Comparison of ENCODE assay signal across 19 mouse cellular contexts in genomic region chr5:144295357-144295756, GRCm38 (mm10). TPM values are rescaled to one million over a fixed set of nuclear protein-coding genes. Genes with fewer than 3 reads are reported as not detected.
DNase-seq lines count a peak whose midpoint lies in the region; ATAC-seq and TF ChIP-seq lines count a peak whose summit lies in the region.
"Had no signal": no experiment of that assay in that cellular context is flagged by ENCODE, and none has a peak within 500 bp of the region (broad histone marks: within the 10 kb centered on the region; RNA-seq: fewer than 3 reads in every experiment).

No protein-coding gene starts in this region.

- no peak for ATAC-seq in heart, postnatal 0 days (ENCODE audit: insufficient read depth, low read depth)
- no peak for ATAC-seq in lung, postnatal 0 days
- ATAC-seq: forebrain, embryonic 13.5 days; forebrain, postnatal 0 days had no signal

- no peaks in the 10 kb centered on the region for H3K36me3 ChIP-seq in heart, postnatal 0 days (replicated peaks; ENCODE audit: control insufficient read depth, insufficient read depth, low read length)
- H3K36me3 ChIP-seq in lung, postnatal 0 days (ENCODE audit: insufficient read depth, low read length), result no peaks in the 10 kb centered on the region
- no peaks in the 10 kb centered on the region for H3K36me3 ChIP-seq in myocyte (ENCODE audit: control insufficient read depth, insufficient read depth)
- H3K36me3 ChIP-seq: embryonic facial prominence, embryonic 13.5 days; heart, embryonic 12.5 days; hindbrain, embryonic 15.5 days had no signal

- peaks cover 15% of the 10 kb centered on the region; the same call in 1 of the 2 replicates for H3K4me1 ChIP-seq in heart, postnatal 0 days (ENCODE audit: control insufficient read depth, insufficient read depth)
- peaks cover under 1% of the 10 kb centered on the region; the same call in 1 of the 2 replicates for H3K4me1 ChIP-seq in lung, postnatal 0 days (ENCODE audit: insufficient read depth, low read depth, low read length)
- H3K4me1 ChIP-seq in lung, adult 2 months (ENCODE audit: control insufficient read depth, insufficient read depth, low read length), result peaks cover 4% of the 10 kb centered on the region; the same call in 1 of the 2 replicates
- H3K4me1 ChIP-seq: forebrain, embryonic 13.5 days; hindbrain, embryonic 15.5 days had no signal

- no peak overlapping the region for H3K9ac ChIP-seq in heart, postnatal 0 days (replicated peaks; ENCODE audit: low read depth, low read length)
- no peak overlapping the region for H3K9ac ChIP-seq in lung, postnatal 0 days (replicated peaks; ENCODE audit: low read depth)
- H3K9ac ChIP-seq: embryonic facial prominence, embryonic 13.5 days; forebrain, embryonic 13.5 days; forebrain, postnatal 0 days; heart, embryonic 12.5 days; hindbrain, embryonic 15.5 days had no signal

- no peak for TF ChIP-seq POLR2A in lung, adult 2 months (IDR thresholded peaks at IDR 0.05; ENCODE audit: borderline replicate concordance, extremely low read depth, low read depth, low read length)
- TF ChIP-seq POLR2A in myocyte (IDR thresholded peaks at IDR 0.05; ENCODE audit: insufficient read length, low read depth), result no peak

- 83% methylated on average over 1 of the region's 1 CpGs for WGBS in heart, postnatal 0 days
- 62% methylated on average over 1 of the region's 1 CpGs for WGBS in lung, postnatal 0 days
- WGBS in lung, adult 2 months, result 88% methylated on average over 1 of the region's 1 CpGs

- no peak overlapping the region for H3ac ChIP-seq in myocyte (ENCODE audit: control insufficient read depth, insufficient read length)

- TF ChIP-seq CTCF in heart, postnatal 0 days (IDR thresholded peaks at IDR 0.05; ENCODE audit: low read depth), result no peak
- no peak for TF ChIP-seq CTCF in lung, postnatal 0 days (IDR thresholded peaks at IDR 0.05)
- TF ChIP-seq CTCF in lung, adult 2 months (IDR thresholded peaks at IDR 0.05; ENCODE audit: insufficient read depth, low read length), result no peak

- H3K4me2 ChIP-seq in heart, postnatal 0 days (ENCODE audit: low read depth, low read length), result no peak overlapping the region
- H3K4me2 ChIP-seq in lung, postnatal 0 days (replicated peaks; ENCODE audit: low read depth, low read length), result no peak overlapping the region
- H3K4me2 ChIP-seq in myocyte (ENCODE audit: low read depth), result peak overlapping the region; percentile 61
- H3K4me2 ChIP-seq: embryonic facial prominence, embryonic 13.5 days; forebrain, embryonic 13.5 days; heart, embryonic 12.5 days; hindbrain, embryonic 15.5 days had no signal

- H3K4me3 ChIP-seq in heart, postnatal 0 days (ENCODE audit: low read depth, low read length), result no peak overlapping the region
- H3K4me3 ChIP-seq in lung, postnatal 0 days (ENCODE audit: low read depth, low read length), result no peak overlapping the region
- H3K4me3 ChIP-seq in lung, adult 2 months (replicated peaks; ENCODE audit: extremely low read depth, low read depth, low read length), result no peak overlapping the region
- no peak overlapping the region for H3K4me3 ChIP-seq in myocyte
- H3K4me3 ChIP-seq: embryonic facial prominence, embryonic 13.5 days; forebrain, embryonic 13.5 days; heart, embryonic 12.5 days; hindbrain, embryonic 15.5 days had no signal

- TF ChIP-seq EP300 in heart, postnatal 0 days (IDR thresholded peaks at IDR 0.05; ENCODE audit: low read depth), result no peak
- TF ChIP-seq EP300 in lung, postnatal 0 days (IDR thresholded peaks at IDR 0.05), result no peak

- no peaks in the 10 kb centered on the region for H3K27me3 ChIP-seq in heart, postnatal 0 days (ENCODE audit: control insufficient read depth, insufficient read depth, low read length)
- no peaks in the 10 kb centered on the region for H3K27me3 ChIP-seq in lung, postnatal 0 days (replicated peaks; ENCODE audit: insufficient read depth, low read length)
- H3K27me3 ChIP-seq in myocyte (ENCODE audit: control insufficient read depth, insufficient read depth, insufficient read length), result no peaks in the 10 kb centered on the region
- H3K27me3 ChIP-seq: embryonic facial prominence, embryonic 13.5 days; forebrain, embryonic 13.5 days; heart, embryonic 12.5 days; hindbrain, embryonic 15.5 days had no signal

- no peak overlapping the region for H3K27ac ChIP-seq in heart, postnatal 0 days (ENCODE audit: low read depth)
- peak overlapping the region; percentile 57 for H3K27ac ChIP-seq in lung, postnatal 0 days (ENCODE audit: low read length)
- H3K27ac ChIP-seq: embryonic facial prominence, embryonic 13.5 days; forebrain, embryonic 13.5 days; hindbrain, embryonic 15.5 days had no signal

- peaks cover 27% of the 10 kb centered on the region for H3K79me2 ChIP-seq in myocyte (ENCODE audit: control insufficient read depth, insufficient read depth)

- no peaks in the 10 kb centered on the region for H3K9me3 ChIP-seq in heart, postnatal 0 days (replicated peaks; ENCODE audit: control insufficient read depth, low read length)
- H3K9me3 ChIP-seq in lung, postnatal 0 days (ENCODE audit: low read length), result no peaks in the 10 kb centered on the region
- H3K9me3 ChIP-seq: embryonic facial prominence, embryonic 13.5 days; forebrain, embryonic 13.5 days; heart, embryonic 12.5 days; hindbrain, embryonic 15.5 days had no signal

- DNase-seq in heart, postnatal 0 days (ENCODE audit: low spot score), result peak; percentile 4
- no peak for DNase-seq in heart, adult 11 months
- no peak for DNase-seq in lung, postnatal 0 days (ENCODE audit: low spot score)
- no peak for DNase-seq in lung, adult 2 months
- DNase-seq in urinary bladder, adult 2 months (ENCODE audit: low spot score), result no peak
- no peak for DNase-seq in adipocyte (ENCODE audit: low spot score)
- DNase-seq: adrenal gland, postnatal 14 days; B cell, adult 2 months; cerebellum, adult 18-20 months; cerebellum, adult 9-11 months; cerebellum, postnatal 36 days; forebrain, postnatal 0 days; gastrocnemius, postnatal 14 days; heart, postnatal 36 days had no signal

TF ChIP-seq in myocyte, 11 proteins besides CTCF, POLR2A, EP300 and RAD21:
- peak in 2 of 3 experiments; percentile 34 to 55 for TF ChIP-seq MYOG (IDR thresholded peaks at IDR 0.05; ENCODE audit: control insufficient read depth in 1 of 3, insufficient read depth in 1 of 3, insufficient read length in 2 of 3, low read depth in 2 of 3)
- TF ChIP-seq MAX (IDR thresholded peaks at IDR 0.05; ENCODE audit: low read depth), result no peak
- peak in 2 of 3 experiments; percentile 49 to 69 for TF ChIP-seq MYOD1 (IDR thresholded peaks at IDR 0.05; ENCODE audit: control insufficient read depth in 1 of 3, insufficient read length in 2 of 3, low read depth in 2 of 3)
- no peak for TF ChIP-seq TCF12 (IDR thresholded peaks at IDR 0.05; ENCODE audit: insufficient read depth, poor library complexity, severe bottlenecking)
- peak; percentile 38 for TF ChIP-seq POLR2AphosphoS2 (IDR thresholded peaks at IDR 0.05; ENCODE audit: insufficient read length, low read depth)

RNA-seq across cellular contexts. Expression of gene Bri3, which starts 51.1 kb away (rescaled TPM):
- total RNA-seq in heart, postnatal 0 days (2014; rRNA removed; ENCODE audit: low replicate concordance), result 51.3 and 71.0 TPM in 2 replicates
- polyA plus RNA-seq in heart, postnatal 0 days (2015; fragmentation: Nextera tagmentation; extraction: Ambion mirVana), result 278 and 304 TPM in 2 replicates
- 278 and 286 TPM in 2 replicates for polyA plus RNA-seq in lung, postnatal 0 days (2015; fragmentation: Nextera tagmentation; extraction: Ambion mirVana)
- 164 and 182 TPM in 2 replicates for polyA plus RNA-seq in lung, adult 2 months (2012; rRNA removed)
- 153 TPM for polyA plus RNA-seq in myocyte (2012; fragmentation: generic; extraction: Trizol)
- 138 and 144 TPM in 2 replicates for polyA plus RNA-seq in urinary bladder, adult 2 months (2012; rRNA removed)
